Mouse (Mus musculus): Measurements from ENCODE around the gene Clec16a. TPM values are rescaled to one million over a fixed set of nuclear protein-coding genes. Genes with fewer than 3 reads are reported as not detected.

Clec16a gene
- polyA plus RNA-seq, 2 experiments: 2.7 to 10.0 TPM

GRCm38 (mm10) chr16:10644238-10644637 lies 99.1 kb downstream of the Clec16a start:
- Histone ChIP-seq H3K9ac (replicated peaks) (no peak overlapping the region), H3K27me3 (ENCODE audit: control insufficient read depth, insufficient read depth, low read length) (no peaks in the 10 kb centered on the region), H3K27ac (no peak overlapping the region), H3K4me3 (ENCODE audit: insufficient read depth in 1 of 2, low read depth in 2 of 2, low read length in 2 of 2) (no peak overlapping the region), H3K4me1 (replicated peaks; ENCODE audit: control insufficient read depth in 2 of 2, insufficient read depth in 2 of 2, low read length in 1 of 2) (peaks cover 0 to 15% of the 10 kb centered on the region in 2 experiments; a peak in 3 of 4 replicates), H3K9me3 (ENCODE audit: control insufficient read depth, low read length) (no peaks in the 10 kb centered on the region), H3K36me3 (replicated peaks; ENCODE audit: control insufficient read depth, insufficient read depth, low read depth) (no peaks in the 10 kb centered on the region), H3K4me2 (ENCODE audit: low read depth) (no peak overlapping the region)
- ATAC-seq (ENCODE audit: insufficient read depth): no peak
- TF ChIP-seq CTCF (IDR thresholded peaks at IDR 0.05; ENCODE audit: low read depth) (no peak), EP300 (IDR thresholded peaks at IDR 0.05; ENCODE audit: low read depth) (no peak)
- DNase-seq (ENCODE audit: low read depth in 3 of 3, low spot score in 3 of 3): no peak

- peaks cover 0 to 10% of the 10 kb centered on the region in 2 experiments; a peak in 2 of 4 replicates for H3K4me1 ChIP-seq (replicated peaks; ENCODE audit: control insufficient read depth in 2 of 2, insufficient read depth in 2 of 2, low read length in 1 of 2)
- H3K36me3 ChIP-seq (replicated peaks; ENCODE audit: control insufficient read depth, insufficient read depth, low read depth): no peaks in the 10 kb centered on the region
- H3K27ac ChIP-seq: no peak overlapping the region
- ATAC-seq (ENCODE audit: insufficient read depth) (no peak), DNase-seq (ENCODE audit: low read depth in 3 of 3, low spot score in 3 of 3) (no peak)
- H3K9me3 ChIP-seq (ENCODE audit: control insufficient read depth, low read length): no peaks in the 10 kb centered on the region
- no peak overlapping the region for H3K4me3 ChIP-seq (ENCODE audit: insufficient read depth in 1 of 2, low read depth in 2 of 2, low read length in 2 of 2)
- no peak overlapping the region for H3K9ac ChIP-seq (replicated peaks)
- TF ChIP-seq CTCF (IDR thresholded peaks at IDR 0.05; ENCODE audit: low read depth): no peak
- no peak for TF ChIP-seq EP300 (IDR thresholded peaks at IDR 0.05; ENCODE audit: low read depth)
- 70% methylated on average over 8 of the region's 8 CpGs for WGBS (ENCODE audit: insufficient replicate concordance)
- no peaks in the 10 kb centered on the region for H3K27me3 ChIP-seq (ENCODE audit: control insufficient read depth, insufficient read depth, low read length)
- no peak overlapping the region for H3K4me2 ChIP-seq (ENCODE audit: low read depth)
These were observed 99.6 kb downstream of the Clec16a start for GRCm38 (mm10) chr16:10644731-10645130.

GRCm38 (mm10) chr16:10651804-10652203 lies 106.7 kb downstream of the Clec16a start:
- peaks cover 0 to 8% of the 10 kb centered on the region in 2 experiments; a peak in 2 of 4 replicates for H3K4me1 ChIP-seq (replicated peaks; ENCODE audit: control insufficient read depth in 2 of 2, insufficient read depth in 2 of 2, low read length in 1 of 2)
- no peaks in the 10 kb centered on the region for H3K36me3 ChIP-seq (replicated peaks; ENCODE audit: control insufficient read depth, insufficient read depth, low read depth)
- H3K4me3 ChIP-seq (ENCODE audit: insufficient read depth in 1 of 2, low read depth in 2 of 2, low read length in 2 of 2): no peak overlapping the region
- H3K27me3 ChIP-seq (ENCODE audit: control insufficient read depth, insufficient read depth, low read length): no peaks in the 10 kb centered on the region
- H3K27ac ChIP-seq: no peak overlapping the region
- H3K9ac ChIP-seq (replicated peaks): no peak overlapping the region
- DNase-seq (ENCODE audit: low read depth in 3 of 3, low spot score in 3 of 3) (no peak), ATAC-seq (ENCODE audit: insufficient read depth) (no peak)
- H3K9me3 ChIP-seq (ENCODE audit: control insufficient read depth, low read length): no peaks in the 10 kb centered on the region
- TF ChIP-seq EP300 (IDR thresholded peaks at IDR 0.05; ENCODE audit: low read depth) (no peak), CTCF (IDR thresholded peaks at IDR 0.05; ENCODE audit: low read depth) (no peak)
- no peak overlapping the region for H3K4me2 ChIP-seq (ENCODE audit: low read depth)

- ATAC-seq (ENCODE audit: insufficient read depth) (no peak), DNase-seq (ENCODE audit: low read depth in 3 of 3, low spot score in 3 of 3) (no peak)
- H3K9me3 ChIP-seq (ENCODE audit: control insufficient read depth, low read length): no peaks in the 10 kb centered on the region
- H3K4me3 ChIP-seq (ENCODE audit: insufficient read depth in 1 of 2, low read depth in 2 of 2, low read length in 2 of 2): no peak overlapping the region
- no peaks in the 10 kb centered on the region for H3K36me3 ChIP-seq (replicated peaks; ENCODE audit: control insufficient read depth, insufficient read depth, low read depth)
- H3K27ac ChIP-seq: no peak overlapping the region
- H3K4me1 ChIP-seq (replicated peaks; ENCODE audit: control insufficient read depth in 2 of 2, insufficient read depth in 2 of 2, low read length in 1 of 2): peaks cover 0 to 11% of the 10 kb centered on the region in 2 experiments; a peak in 2 of 4 replicates
- whole genome bisulfite sequencing (ENCODE audit: insufficient replicate concordance): 51% methylated on average over 3 of the region's 3 CpGs
- no peak for TF ChIP-seq CTCF (IDR thresholded peaks at IDR 0.05; ENCODE audit: low read depth)
- TF ChIP-seq EP300 (IDR thresholded peaks at IDR 0.05; ENCODE audit: low read depth): no peak
- no peaks in the 10 kb centered on the region for H3K27me3 ChIP-seq (ENCODE audit: control insufficient read depth, insufficient read depth, low read length)
- no peak overlapping the region for H3K9ac ChIP-seq (replicated peaks)
- H3K4me2 ChIP-seq (ENCODE audit: low read depth): no peak overlapping the region
These were observed 107.8 kb downstream of the Clec16a start for GRCm38 (mm10) chr16:10652935-10653334.

GRCm38 (mm10) chr16:10655236-10655635 lies 110.1 kb downstream of the Clec16a start:
- no peak for TF ChIP-seq CTCF (IDR thresholded peaks at IDR 0.05; ENCODE audit: low read depth)
- no peak for TF ChIP-seq EP300 (IDR thresholded peaks at IDR 0.05; ENCODE audit: low read depth)
- Histone ChIP-seq H3K27ac (no peak overlapping the region), H3K4me1 (replicated peaks; ENCODE audit: control insufficient read depth in 2 of 2, insufficient read depth in 2 of 2, low read length in 1 of 2) (peaks cover 0 to 11% of the 10 kb centered on the region in 2 experiments; a peak in 2 of 4 replicates), H3K4me2 (ENCODE audit: low read depth) (no peak overlapping the region), H3K9ac (replicated peaks) (no peak overlapping the region), H3K4me3 (ENCODE audit: insufficient read depth in 1 of 2, low read depth in 2 of 2, low read length in 2 of 2) (no peak overlapping the region), H3K27me3 (ENCODE audit: control insufficient read depth, insufficient read depth, low read length) (no peaks in the 10 kb centered on the region), H3K36me3 (replicated peaks; ENCODE audit: control insufficient read depth, insufficient read depth, low read depth) (no peaks in the 10 kb centered on the region), H3K9me3 (ENCODE audit: control insufficient read depth, low read length) (no peaks in the 10 kb centered on the region)
- WGBS (ENCODE audit: insufficient replicate concordance): 39% methylated on average over 3 of the region's 3 CpGs
- ATAC-seq (ENCODE audit: insufficient read depth) (no peak), DNase-seq (ENCODE audit: low read depth in 3 of 3, low spot score in 3 of 3) (no peak)

Measured in liver, embryonic 14.5 days (tissue).